Mouse (Mus musculus): ENCODE results near the gene Gnptg. TPM values are rescaled to one million over a fixed set of nuclear protein-coding genes. Genes with fewer than 3 reads are reported as not detected.

The Gnptg gene
- polyA plus RNA-seq (2012; rRNA removed) = 75.1 and 108 TPM in 2 replicates

DNA sequence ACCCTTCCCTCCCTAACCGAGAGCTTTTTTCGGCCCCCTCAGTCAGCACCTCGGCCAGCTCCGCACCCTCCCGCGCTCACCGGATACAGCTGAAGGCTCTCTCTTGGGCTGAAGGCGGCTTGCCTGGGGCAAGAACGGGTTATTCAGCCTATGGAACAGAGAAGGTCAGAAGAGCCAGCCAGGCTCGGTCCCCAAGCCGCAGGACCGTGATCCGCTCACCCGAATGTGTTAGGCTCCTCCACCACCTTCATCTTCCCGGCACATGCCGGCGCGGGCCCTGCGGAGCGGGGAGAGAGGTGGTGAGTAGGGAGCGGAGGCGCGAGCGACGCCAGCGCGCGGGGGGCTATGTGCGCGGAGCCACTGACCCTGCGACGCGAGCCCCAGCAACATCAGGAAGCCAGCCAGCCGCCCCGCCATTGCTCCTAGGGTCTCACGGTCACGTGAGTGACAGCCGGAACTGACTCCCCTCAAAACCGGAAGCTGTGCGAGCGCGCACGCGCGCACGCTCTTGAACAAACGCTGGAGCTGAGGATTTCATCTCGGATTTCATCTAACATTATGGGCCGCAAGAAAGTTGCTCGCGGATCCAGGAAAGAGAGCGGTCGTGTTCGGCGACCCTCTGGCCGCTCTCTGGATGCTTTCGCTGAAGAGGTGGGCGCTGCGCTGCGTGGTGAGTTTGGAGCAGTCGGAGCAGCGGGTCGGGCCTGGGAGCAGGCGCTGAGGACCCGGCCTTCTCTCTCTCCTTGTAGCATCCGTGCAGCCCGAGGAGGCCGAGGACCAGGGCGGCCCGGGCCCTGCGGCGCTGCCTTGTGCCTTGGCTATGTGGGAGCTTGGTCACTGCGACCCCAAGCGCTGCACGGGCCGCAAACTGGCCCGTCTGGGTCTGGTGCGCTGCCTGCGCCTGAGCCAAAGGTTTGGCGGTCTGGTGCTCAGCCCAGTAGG is at the start of gene Gnptg, which contains the start of gene Tsr3:
TSS of gene Gnptg (minus strand) at position 430 of the 942 bp plus-strand sequence.
TSS of gene Tsr3 (plus strand) at position 476 of the 942 bp plus-strand sequence.
- peak; percentile 97 for DNase-seq (ENCODE audit: low read depth)
- TF ChIP-seq CTCF (IDR thresholded peaks at IDR 0.05; ENCODE audit: borderline replicate concordance, extremely low read depth, insufficient read depth, insufficient read length) = no peak
- TF ChIP-seq POLR2A (IDR thresholded peaks at IDR 0.05; ENCODE audit: borderline replicate concordance, extremely low read depth, insufficient read depth, insufficient read length, poor library complexity, severe bottlenecking) = peak; percentile 57; the same call in 1 of the 2 replicates

DNA sequence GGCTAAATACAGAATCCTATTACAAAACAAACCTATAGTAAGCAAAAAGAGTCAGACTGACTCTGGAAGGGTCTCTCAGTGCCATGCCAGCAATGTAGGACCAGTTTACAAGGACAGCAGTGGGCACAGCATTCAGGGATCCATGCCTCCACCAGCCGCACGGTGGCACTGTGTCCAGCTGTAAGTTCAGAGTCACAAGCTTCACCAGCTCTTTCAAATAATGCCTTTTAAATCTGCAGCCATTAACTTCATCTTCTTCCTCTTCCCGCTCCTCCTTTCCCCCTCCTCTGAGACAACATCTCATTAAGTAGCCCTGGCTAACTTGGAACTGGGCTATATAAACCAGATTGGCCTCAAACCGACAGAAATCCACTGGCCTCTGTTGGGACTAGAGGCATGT is 48.9 kb upstream of the Gnptg start:
- DNase-seq (ENCODE audit: low read depth) = peak; percentile 68
- TF ChIP-seq CTCF (IDR thresholded peaks at IDR 0.05; ENCODE audit: borderline replicate concordance, extremely low read depth, insufficient read depth, insufficient read length) (peak; percentile 80), POLR2A (IDR thresholded peaks at IDR 0.05; ENCODE audit: borderline replicate concordance, extremely low read depth, insufficient read depth, insufficient read length, poor library complexity, severe bottlenecking) (no peak)

GRCm38 (mm10) chr17:25285033-25285432 is 45.1 kb upstream of the Gnptg start:
- TF ChIP-seq POLR2A (IDR thresholded peaks at IDR 0.05; ENCODE audit: borderline replicate concordance, extremely low read depth, insufficient read depth, insufficient read length, poor library complexity, severe bottlenecking) (no peak), CTCF (IDR thresholded peaks at IDR 0.05; ENCODE audit: borderline replicate concordance, extremely low read depth, insufficient read depth, insufficient read length) (peak; percentile 86)
- peak; percentile 78 for DNase-seq (ENCODE audit: low read depth)

GRCm38 (mm10) chr17:25282133-25282532 is 42.2 kb upstream of the Gnptg start:
- TF ChIP-seq CTCF (IDR thresholded peaks at IDR 0.05; ENCODE audit: borderline replicate concordance, extremely low read depth, insufficient read depth, insufficient read length) = no peak
- TF ChIP-seq POLR2A (IDR thresholded peaks at IDR 0.05; ENCODE audit: borderline replicate concordance, extremely low read depth, insufficient read depth, insufficient read length, poor library complexity, severe bottlenecking) = no peak
- peak; percentile 30 for DNase-seq (ENCODE audit: low read depth)

DNA sequence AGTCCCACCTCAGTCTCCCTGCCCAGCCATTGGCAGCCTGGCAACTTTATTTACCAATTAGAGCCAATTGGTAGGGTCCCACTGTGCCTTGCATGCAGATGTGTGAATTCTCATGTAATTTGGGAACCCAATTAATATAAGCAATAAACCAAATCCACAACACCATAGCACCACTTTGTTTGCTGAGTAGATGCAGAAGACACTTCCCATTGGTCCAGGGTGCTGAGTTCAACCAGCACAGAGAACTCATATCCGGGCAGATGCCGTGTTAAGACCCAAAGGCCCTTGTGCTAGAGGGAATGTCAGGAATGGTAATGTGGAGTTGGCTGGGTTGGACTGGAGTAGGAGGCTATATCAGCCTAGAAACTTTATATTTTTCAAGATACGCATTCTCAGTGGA is 35.9 kb upstream of the Gnptg start:
- no peak for TF ChIP-seq CTCF (IDR thresholded peaks at IDR 0.05; ENCODE audit: borderline replicate concordance, extremely low read depth, insufficient read depth, insufficient read length)
- no peak for TF ChIP-seq POLR2A (IDR thresholded peaks at IDR 0.05; ENCODE audit: borderline replicate concordance, extremely low read depth, insufficient read depth, insufficient read length, poor library complexity, severe bottlenecking)
- DNase-seq (ENCODE audit: low read depth) = no peak

- DNase-seq (ENCODE audit: low read depth) = no peak
- no peak for TF ChIP-seq POLR2A (IDR thresholded peaks at IDR 0.05; ENCODE audit: borderline replicate concordance, extremely low read depth, insufficient read depth, insufficient read length, poor library complexity, severe bottlenecking)
- no peak for TF ChIP-seq CTCF (IDR thresholded peaks at IDR 0.05; ENCODE audit: borderline replicate concordance, extremely low read depth, insufficient read depth, insufficient read length)
These were observed 34.8 kb upstream of the Gnptg start, which contains the start of gene Ube2i for GRCm38 (mm10) chr17:25274571-25275346. Ube2i (minus strand) TSS chr17:25274622.

GRCm38 (mm10) chr17:25273706-25274501 is 34.0 kb upstream of the Gnptg start:
- DNase-seq (ENCODE audit: low read depth) = peak; percentile 99
- peak; percentile 36; the same call in 1 of the 2 replicates for TF ChIP-seq POLR2A (IDR thresholded peaks at IDR 0.05; ENCODE audit: borderline replicate concordance, extremely low read depth, insufficient read depth, insufficient read length, poor library complexity, severe bottlenecking)
- TF ChIP-seq CTCF (IDR thresholded peaks at IDR 0.05; ENCODE audit: borderline replicate concordance, extremely low read depth, insufficient read depth, insufficient read length) = peak; percentile 91

DNA sequence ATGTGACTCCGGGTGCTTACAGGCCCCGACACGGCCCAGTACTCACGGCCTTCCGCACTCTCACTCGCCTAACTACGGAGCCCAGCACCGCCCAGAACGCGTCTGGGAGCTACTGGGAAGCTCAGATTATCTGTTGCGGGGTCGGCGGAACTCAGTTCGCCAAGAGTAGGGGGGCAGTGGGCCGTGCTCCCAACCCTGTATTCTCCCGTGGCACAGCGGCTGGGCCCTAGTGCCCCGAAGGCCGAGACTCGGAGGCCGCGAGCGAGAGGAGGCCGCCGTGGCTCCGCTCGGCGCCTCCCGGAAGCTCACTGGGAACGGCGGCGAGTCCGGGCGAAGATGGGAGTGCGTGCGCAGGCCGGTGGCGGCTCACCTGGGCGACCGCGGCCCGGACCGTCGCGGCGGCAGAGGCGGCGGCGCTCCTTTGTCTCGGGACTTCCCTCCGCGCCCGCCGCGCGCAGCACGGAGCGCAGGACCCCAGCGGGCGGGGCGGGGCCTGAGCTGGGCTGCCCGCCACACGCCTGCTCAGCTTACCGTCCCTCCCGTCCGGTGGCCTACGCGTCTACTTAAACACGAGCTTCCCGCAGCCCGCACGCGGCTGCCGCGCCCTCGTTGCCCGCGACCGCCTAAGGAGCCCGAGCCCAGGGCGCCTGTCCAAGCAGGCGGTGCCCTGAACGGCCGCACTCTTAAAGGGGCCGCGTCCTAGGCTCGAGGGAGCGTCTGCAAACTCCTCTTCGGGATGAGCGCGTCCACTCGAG is 33.2 kb upstream of the Gnptg start:
- TF ChIP-seq POLR2A (IDR thresholded peaks at IDR 0.05; ENCODE audit: borderline replicate concordance, extremely low read depth, insufficient read depth, insufficient read length, poor library complexity, severe bottlenecking) (peak; percentile 98), CTCF (IDR thresholded peaks at IDR 0.05; ENCODE audit: borderline replicate concordance, extremely low read depth, insufficient read depth, insufficient read length) (no peak)
- peak; percentile 98 for DNase-seq (ENCODE audit: low read depth)

- TF ChIP-seq POLR2A (IDR thresholded peaks at IDR 0.05; ENCODE audit: borderline replicate concordance, extremely low read depth, insufficient read depth, insufficient read length, poor library complexity, severe bottlenecking) = no peak
- no peak for TF ChIP-seq CTCF (IDR thresholded peaks at IDR 0.05; ENCODE audit: borderline replicate concordance, extremely low read depth, insufficient read depth, insufficient read length)
- DNase-seq (ENCODE audit: low read depth) = peak; percentile 15
These were observed 32.4 kb upstream of the Gnptg start for GRCm38 (mm10) chr17:25272326-25272725.
